ENCODE assay signal across 20 mouse cellular contexts in genomic region chr14:48418264-48418663, GRCm38 (mm10).
"Had no signal": no experiment of that assay in that cellular context is flagged by ENCODE, and none has a peak within 500 bp of the region (broad histone marks: within the 10 kb centered on the region; RNA-seq: fewer than 3 reads in every experiment).

No protein-coding gene starts in this region.

- H3K4me3 ChIP-seq: kidney, embryonic 15.5 days; limb, embryonic 12.5 days; limb, embryonic 15.5 days; midbrain, embryonic 12.5 days; midbrain, embryonic 15.5 days; neural tube, embryonic 12.5 days; neural tube, embryonic 15.5 days; stomach, embryonic 15.5 days had no signal

- H3K4me2 ChIP-seq: kidney, embryonic 15.5 days; limb, embryonic 12.5 days; limb, embryonic 15.5 days; liver, embryonic 11.5 days; lung, embryonic 14.5 days; midbrain, embryonic 12.5 days; midbrain, embryonic 15.5 days; neural tube, embryonic 12.5 days; neural tube, embryonic 15.5 days; stomach, embryonic 15.5 days had no signal

- ATAC-seq: liver, postnatal 0 days; lung, postnatal 0 days; midbrain, embryonic 15.5 days had no signal

- H3K9me3 ChIP-seq: kidney, embryonic 15.5 days; limb, embryonic 12.5 days; limb, embryonic 15.5 days; midbrain, embryonic 12.5 days; midbrain, embryonic 15.5 days; neural tube, embryonic 12.5 days; neural tube, embryonic 15.5 days; stomach, embryonic 15.5 days had no signal

- H3K36me3 ChIP-seq: kidney, embryonic 15.5 days; limb, embryonic 12.5 days; limb, embryonic 15.5 days; midbrain, embryonic 12.5 days; midbrain, embryonic 15.5 days; neural tube, embryonic 12.5 days; neural tube, embryonic 15.5 days; stomach, embryonic 15.5 days had no signal

- H3K27ac ChIP-seq: kidney, embryonic 15.5 days; limb, embryonic 12.5 days; limb, embryonic 15.5 days; liver, embryonic 14.5 days; macrophage; midbrain, embryonic 12.5 days; midbrain, embryonic 15.5 days; neural tube, embryonic 12.5 days; neural tube, embryonic 15.5 days; stomach, embryonic 15.5 days had no signal

- H3K27me3 ChIP-seq: midbrain, embryonic 15.5 days; neural tube, embryonic 12.5 days; stomach, embryonic 15.5 days had no signal

- H3K9ac ChIP-seq: kidney, embryonic 15.5 days; limb, embryonic 12.5 days; limb, embryonic 15.5 days; liver, embryonic 14.5 days; liver, postnatal 0 days; lung, embryonic 14.5 days; midbrain, embryonic 12.5 days; midbrain, embryonic 15.5 days; neural tube, embryonic 12.5 days; neural tube, embryonic 15.5 days; stomach, embryonic 15.5 days had no signal

- DNase-seq: kidney, postnatal 10 days; kidney, postnatal 36 days; left cerebral cortex, postnatal 4 days; liver, postnatal 0 days; lung, embryonic 14.5 days; right cerebral cortex, postnatal 25 days; spleen, adult 18-20 months; thymus, postnatal 25 days had no signal
